Mouse (Mus musculus) CH12.LX (cell line): ENCODE measurements at regions not wholly inside any gene's neighbourhood (a gene's known extent, or its start where the extent isn't known, plus 50 kb on each side); places are given as distances from the start of the nearest gene placed in this dataset.
A peak's percentile ranks its signal among the peaks of the same experiment; 100 is the strongest.

Experiments
- DNase-seq: peaks from one replicate; pipeline ENCODE4 v3.0.0-alpha.2; 2013; ENCODE audit errors: extremely low read depth
- H3K27ac ChIP-seq: 2 replicates; pipeline ENCODE4 v1.5.1; 2012; ENCODE audit warnings: low read depth, mild to moderate bottlenecking, control low read depth, moderate library complexity; ENCODE audit not compliant: insufficient read depth
- H3K27me3 ChIP-seq: replicated peaks from 2 replicates; pipeline ENCODE3; 2012; ENCODE audit warnings: inconsistent platforms
- H3K36me3 ChIP-seq, 2 experiments: replicated peaks in 1 of 2; 2 replicates each; pipeline versions ENCODE3 to v1.6.1; 2012; ENCODE audit warnings: inconsistent platforms in 1 of 2, low read length in 1 of 2, mild to moderate bottlenecking in 1 of 2, mixed read lengths in 1 of 2, moderate library complexity in 1 of 2; ENCODE audit not compliant: control insufficient read depth in 1 of 2, insufficient read depth in 1 of 2
- H3K4me1 ChIP-seq, 2 experiments: 2 replicates each; pipeline ENCODE4 v1.6.1; 2012; ENCODE audit warnings: inconsistent platforms in 1 of 2, moderate library complexity in 1 of 2; ENCODE audit not compliant: insufficient read depth in 2 of 2, control insufficient read depth in 1 of 2
- H3K4me2 ChIP-seq: 2 replicates; pipeline ENCODE4 v1.6.1; 2012; ENCODE audit warnings: low read depth, mild to moderate bottlenecking, control low read depth; ENCODE audit not compliant: poor library complexity, insufficient read depth, severe bottlenecking
- H3K4me3 ChIP-seq, 3 experiments: fragments of 150-350 bp in 1 of 3; sonication (generic) in 1 of 3; replicated peaks in 1 of 3; 2 replicates each; pipeline versions ENCODE3 to v1.5.1; 2011 to 2012; ENCODE audit warnings: low read depth in 2 of 3, low read length in 2 of 3, mild to moderate bottlenecking in 2 of 3, moderate library complexity in 2 of 3, control low read depth in 1 of 3, improper control_type of control experiment in 1 of 3, inconsistent platforms in 1 of 3, mixed read lengths in 1 of 3; ENCODE audit not compliant: poor library complexity in 1 of 3
- H3K79me2 ChIP-seq: replicated peaks from 2 replicates; pipeline ENCODE4 v1.6.1; 2012; ENCODE audit warnings: mild to moderate bottlenecking, moderate library complexity; ENCODE audit not compliant: control insufficient read depth, poor library complexity, insufficient read depth, severe bottlenecking; ENCODE audit errors: extremely low read depth
- H3K9ac ChIP-seq: 2 replicates; pipeline ENCODE4 v1.6.1; 2012; ENCODE audit warnings: low read depth, mild to moderate bottlenecking, control low read depth, moderate library complexity; ENCODE audit not compliant: insufficient read depth
- H3K9me3 ChIP-seq: replicated peaks from 2 replicates; pipeline ENCODE3; 2012; ENCODE audit warnings: low read length, inconsistent platforms, mixed read lengths
- CHD1 ChIP-seq: IDR thresholded peaks from 2 replicates; pipeline ENCODE4 v1.6.1; 2012; ENCODE audit warnings: low read depth, low read length, improper control_type of control experiment, inconsistent platforms
- CHD2 ChIP-seq: IDR thresholded peaks from 2 replicates; pipeline ENCODE4 v1.6.1; 2011; ENCODE audit warnings: low read length, improper control_type of control experiment
- CTCF ChIP-seq, 2 experiments: IDR thresholded peaks in 1 of 2; conservative IDR thresholded peaks in 1 of 2; 2 replicates each; pipeline ENCODE4 v1.5.1; 2011 to 2012; ENCODE audit warnings: low read depth in 2 of 2, low read length in 2 of 2, improper control_type of control experiment in 1 of 2, inconsistent platforms in 1 of 2, mild to moderate bottlenecking in 1 of 2, moderate library complexity in 1 of 2
- ELF1 ChIP-seq: IDR thresholded peaks from 2 replicates; pipeline ENCODE4 v1.6.1; 2014; ENCODE audit warnings: low read depth, mild to moderate bottlenecking, inconsistent platforms, low read length, improper control_type of control experiment
- GABPA ChIP-seq: IDR thresholded peaks from 2 replicates; pipeline ENCODE4 v1.6.1; 2012; ENCODE audit warnings: low read depth, low read length, improper control_type of control experiment, inconsistent platforms; ENCODE audit not compliant: insufficient replicate concordance
- HCFC1 ChIP-seq: IDR thresholded peaks from 2 replicates; pipeline ENCODE4 v1.6.1; 2012; ENCODE audit warnings: low read depth, mild to moderate bottlenecking, inconsistent platforms, low read length, improper control_type of control experiment
- IRF4 ChIP-seq: IDR thresholded peaks from 2 replicates; pipeline ENCODE4 v1.6.1; 2014; ENCODE audit warnings: low read depth, mild to moderate bottlenecking, inconsistent platforms, low read length, improper control_type of control experiment
- JUN ChIP-seq: IDR thresholded peaks from 2 replicates; pipeline ENCODE4 v1.6.1; 2011; ENCODE audit warnings: low read depth, mild to moderate bottlenecking, low read length, improper control_type of control experiment, moderate library complexity; ENCODE audit not compliant: insufficient read depth
- MAFK ChIP-seq: IDR thresholded peaks from 2 replicates; pipeline ENCODE4 v1.6.1; 2011; ENCODE audit warnings: low read length, improper control_type of control experiment; ENCODE audit not compliant: insufficient replicate concordance
- MAX ChIP-seq: IDR thresholded peaks from 2 replicates; pipeline ENCODE4 v1.6.1; 2011; ENCODE audit warnings: low read length, improper control_type of control experiment
- MAZ ChIP-seq: IDR thresholded peaks from 2 replicates; pipeline ENCODE4 v1.6.1; 2012; ENCODE audit warnings: low read depth, mild to moderate bottlenecking, inconsistent platforms, low read length, improper control_type of control experiment, moderate library complexity
- MEF2A ChIP-seq: IDR thresholded peaks from 2 replicates; pipeline ENCODE4 v1.6.1; 2014; ENCODE audit warnings: low read depth, mild to moderate bottlenecking, inconsistent platforms, low read length, improper control_type of control experiment, borderline replicate concordance
- MXI1 ChIP-seq: IDR thresholded peaks from 2 replicates; pipeline ENCODE4 v1.6.1; 2011; ENCODE audit warnings: mild to moderate bottlenecking, low read depth, low read length, improper control_type of control experiment
- MYC ChIP-seq: IDR thresholded peaks from 2 replicates; pipeline ENCODE4 v1.6.1; 2011; ENCODE audit warnings: low read depth, mild to moderate bottlenecking, improper control_type of control experiment, low read length
- NELFE ChIP-seq: IDR thresholded peaks from 2 replicates; pipeline ENCODE4 v1.6.1; 2011; ENCODE audit warnings: low read depth, low read length, improper control_type of control experiment
- NRF1 ChIP-seq: IDR thresholded peaks from 2 replicates; pipeline ENCODE4 v1.6.1; 2014; ENCODE audit warnings: low read depth, mild to moderate bottlenecking, inconsistent platforms, low read length, improper control_type of control experiment, moderate library complexity
- PAX5 ChIP-seq: IDR thresholded peaks from 2 replicates; pipeline ENCODE4 v1.6.1; 2012; ENCODE audit warnings: low read length, inconsistent platforms, mixed read lengths
- RAD21 ChIP-seq: IDR thresholded peaks from 2 replicates; pipeline ENCODE4 v1.6.1; 2011; ENCODE audit warnings: low read depth, mild to moderate bottlenecking, low read length, improper control_type of control experiment, moderate library complexity
- RCOR1 ChIP-seq: conservative IDR thresholded peaks from 2 replicates; pipeline ENCODE4 v1.6.1; 2012; ENCODE audit warnings: low read depth, mild to moderate bottlenecking, inconsistent platforms, low read length, improper control_type of control experiment
- SIN3A ChIP-seq: IDR thresholded peaks from 2 replicates; pipeline ENCODE4 v1.6.1; 2012; ENCODE audit warnings: low read length, improper control_type of control experiment, inconsistent platforms
- TBP ChIP-seq: conservative IDR thresholded peaks from 2 replicates; pipeline ENCODE4 v1.6.1; 2011; ENCODE audit warnings: low read depth, low read length, improper control_type of control experiment
- UBTF ChIP-seq: IDR thresholded peaks from 2 replicates; pipeline ENCODE4 v1.6.1; 2012; ENCODE audit warnings: low read depth, mild to moderate bottlenecking, inconsistent platforms, low read length, improper control_type of control experiment, moderate library complexity
- USF1 ChIP-seq: IDR thresholded peaks from 2 replicates; pipeline ENCODE4 v1.6.1; 2014; ENCODE audit warnings: low read depth, mild to moderate bottlenecking, inconsistent platforms, low read length, improper control_type of control experiment
- USF2 ChIP-seq: conservative IDR thresholded peaks from 2 replicates; pipeline ENCODE4 v1.6.1; 2011; ENCODE audit warnings: low read depth, low read length, improper control_type of control experiment
- ZC3H11A ChIP-seq: IDR thresholded peaks from 2 replicates; pipeline ENCODE4 v1.6.1; 2012; ENCODE audit warnings: low read depth, mild to moderate bottlenecking, inconsistent platforms, low read length, improper control_type of control experiment
- ZNF384 ChIP-seq: IDR thresholded peaks from 2 replicates; pipeline ENCODE4 v1.6.1; 2012; ENCODE audit warnings: low read depth, low read length, improper control_type of control experiment, inconsistent platforms
- dilution Hi-C: fragments of 300-500 bp; cut with MboI; formaldehyde crosslinking; loops from 2 replicates; pipeline ENCODE4 v1.14.3; 2020; ENCODE audit warnings: low sequenced_read_pairs; ENCODE audit not compliant: extremely low pct_unique_long_range_greater_than_20kb, extremely low pct_ligation_motif_present
- in situ Hi-C: fragments of 300-500 bp; cut with MboI; formaldehyde crosslinking; loops from 3 replicates; pipeline ENCODE4 v1.14.3; 2019; ENCODE audit warnings: low sequenced_read_pairs, low pct_ligation_motif_present, low pct_unique_long_range_greater_than_20kb, mixed read lengths

DNA sequence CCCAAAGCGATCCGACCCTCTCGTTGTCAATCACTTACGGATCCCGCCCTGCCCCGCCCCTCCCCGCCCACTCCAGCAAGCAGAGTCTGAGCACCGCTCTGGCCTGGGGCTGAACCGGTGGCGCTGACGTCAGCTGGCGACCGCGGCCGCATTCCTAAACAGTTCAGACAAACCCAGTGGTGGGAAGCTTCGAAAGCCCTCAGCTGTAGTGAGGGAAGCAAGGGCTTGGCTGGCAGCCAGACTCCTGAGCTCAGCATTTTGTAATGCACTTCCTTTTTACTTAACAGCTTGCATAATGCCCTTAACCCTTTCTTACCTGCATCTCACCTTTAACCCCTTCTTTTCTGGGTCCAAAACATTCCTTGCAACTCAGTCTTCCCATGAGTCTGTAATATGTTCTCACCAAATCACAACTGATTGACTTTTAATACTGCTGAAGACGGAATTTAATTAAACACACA, 213.0 kb upstream of the Smim15 start (continued):
- TF ChIP-seq GABPA (no peak; the same call in 1 of the 2 replicates), CHD2 (no peak), HCFC1 (0 out of 2 replicates have a peak, but pooled peaks have one; percentile 15), MYC (no peak), MEF2A (peak; percentile 59; the same call in 1 of the 2 replicates), SIN3A (no peak), USF1 (no peak), USF2 (no peak), NRF1 (no peak), MAZ (0 out of 2 replicates have a peak, but pooled peaks have one; percentile 60)

- dilution Hi-C loops = no loop called here
- Histone ChIP-seq H3K27ac (no peak overlapping the region), H3K4me1 (peaks cover 4 to 11% of the 10 kb centered on the region in 2 experiments; a peak in 3 of 4 replicates), H3K36me3 (no peaks in the 10 kb centered on the region), H3K4me3 (no peak overlapping the region), H3K79me2 (0 out of 2 replicates have a peak, but pooled peaks cover 2% of the 10 kb centered on the region), H3K27me3 (no peaks in the 10 kb centered on the region), H3K9me3 (no peaks in the 10 kb centered on the region), H3K9ac (no peak overlapping the region; the same call in 1 of the 2 replicates), H3K4me2 (peak overlapping the region; percentile 58; the same call in 1 of the 2 replicates)
- no peak for DNase-seq
- TF ChIP-seq UBTF (no peak), MAZ (no peak), MEF2A (no peak), ZNF384 (no peak), MYC (no peak), MXI1 (no peak), PAX5 (no peak), CTCF (conservative IDR thresholded peaks at IDR 0.05 in 1 of 2, IDR thresholded peaks at IDR 0.05 in 1 of 2; ENCODE audit: low read depth in 2 of 2, low read length in 2 of 2) (no peak), RCOR1 (no peak), MAX (no peak), RAD21 (no peak)
- in situ Hi-C loops = no loop called here
Measured at GRCm38 (mm10) chr13:107830281-107830680, 214.0 kb upstream of the Smim15 start.

DNA sequence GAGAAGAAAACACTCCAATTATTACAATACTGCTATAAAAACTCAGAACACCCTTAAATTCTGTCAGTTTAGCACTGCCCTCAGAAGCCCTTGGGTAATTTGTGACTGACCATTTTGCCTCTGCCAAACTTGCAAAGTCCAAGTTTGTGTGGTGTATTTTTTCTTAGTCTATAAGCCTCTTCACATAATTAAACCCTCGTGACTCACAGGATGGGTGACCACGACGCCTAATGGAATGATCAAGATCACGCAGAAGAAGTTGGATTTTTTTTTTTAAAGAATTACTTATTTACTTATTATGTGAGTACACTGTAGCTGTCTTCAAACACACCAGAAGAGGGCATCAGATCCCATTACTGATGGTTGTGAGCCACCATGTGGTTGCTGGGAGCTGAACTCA, 214.4 kb upstream of the Smim15 start:
- no peak for TF ChIP-seq USF1
- no peak for TF ChIP-seq CHD1
- TF ChIP-seq IRF4 = no peak
- TF ChIP-seq JUN = no peak
- TF ChIP-seq ZC3H11A = no peak
- no peak for TF ChIP-seq MYC
- no peak for TF ChIP-seq ZNF384
- TF ChIP-seq MAFK = no peak
- TF ChIP-seq TBP = no peak
- TF ChIP-seq RCOR1 = no peak
- TF ChIP-seq NELFE = no peak
- TF ChIP-seq MAX = no peak
- TF ChIP-seq SIN3A = no peak
- no peak for TF ChIP-seq ELF1
- no peak for TF ChIP-seq GABPA
- TF ChIP-seq UBTF = no peak
- TF ChIP-seq HCFC1 = no peak
- H3K27ac ChIP-seq = no peak overlapping the region
- no peak overlapping the region for H3K9ac ChIP-seq
- no peaks in the 10 kb centered on the region for H3K9me3 ChIP-seq
- no peak for DNase-seq
- H3K4me1 ChIP-seq = peaks cover 8 to 16% of the 10 kb centered on the region in 2 experiments
- dilution Hi-C loops (no loop called here), in situ Hi-C loops (no loop called here)
- no peak overlapping the region for H3K4me2 ChIP-seq
- no peaks in the 10 kb centered on the region for H3K36me3 ChIP-seq
- H3K79me2 ChIP-seq = 0 out of 2 replicates have a peak, but pooled peaks cover 2% of the 10 kb centered on the region
- H3K27me3 ChIP-seq = no peaks in the 10 kb centered on the region
- H3K4me3 ChIP-seq = no peak overlapping the region
